Mouse (Mus musculus): ENCODE measurements around the gene Gm49405. TPM values are rescaled to one million over a fixed set of nuclear protein-coding genes. Genes with fewer than 3 reads are reported as not detected.

Gm49405 gene
- total and polyA plus RNA-seq, 3 experiments, result 3.6 to 5.7 TPM; not detected in 1

DNA sequence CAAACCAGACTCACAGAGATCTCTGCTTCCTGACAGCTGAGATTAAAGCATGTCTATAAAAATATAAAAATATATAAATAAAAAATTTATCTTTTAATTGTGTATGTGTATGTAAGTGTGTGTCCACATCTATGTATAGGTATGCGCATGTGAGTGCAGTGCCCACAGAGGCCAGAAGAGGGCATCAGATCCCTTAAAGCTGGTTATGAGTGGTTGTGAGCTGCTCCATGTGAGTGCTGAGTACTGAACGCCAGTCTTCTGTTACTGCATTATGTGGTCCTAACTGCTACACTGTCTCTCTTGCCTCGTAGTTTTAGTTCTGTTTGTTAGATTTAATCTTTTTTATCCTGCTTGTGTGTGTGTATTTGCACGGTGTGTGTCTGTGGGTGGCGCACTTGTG is 50.6 kb downstream of the Gm49405 start:
- H3K27ac ChIP-seq (ENCODE audit: control insufficient read depth, low read depth, low read length), result no peak overlapping the region
- no peak overlapping the region for H3K9ac ChIP-seq (ENCODE audit: control insufficient read depth, low read depth, low read length, poor library complexity, severe bottlenecking)
- no peaks in the 10 kb centered on the region for H3K79me2 ChIP-seq (ENCODE audit: control insufficient read depth, insufficient read depth, low read length, poor library complexity)
- H3K36me3 ChIP-seq (ENCODE audit: control insufficient read depth in 1 of 2, insufficient read depth in 2 of 2, low read length in 2 of 2), result peaks cover 0 to 3% of the 10 kb centered on the region in 2 experiments; a peak in 1 of 4 replicates
- H3K27me3 ChIP-seq (ENCODE audit: control insufficient read depth in 1 of 2, insufficient read depth in 2 of 2, low read length in 2 of 2), result peaks cover 0 to 3% of the 10 kb centered on the region in 2 experiments; a peak in 1 of 4 replicates
- no peak for TF ChIP-seq ZNF384 (IDR thresholded peaks at IDR 0.05; ENCODE audit: low read depth, low read length)
- no peak for TF ChIP-seq POLR2A (IDR thresholded peaks at IDR 0.05; ENCODE audit: control insufficient read depth in 1 of 2, insufficient read depth in 1 of 2, low read depth in 1 of 2, low read length in 2 of 2, poor library complexity in 1 of 2)
- TF ChIP-seq KAT2A (conservative IDR thresholded peaks at IDR 0.05; ENCODE audit: low read depth, low read length), result no peak
- peak; percentile 24 to 30 (median 29); a peak in 4 of 6 replicates for TF ChIP-seq CTCF (IDR thresholded peaks at IDR 0.05 in 2 of 3, conservative IDR thresholded peaks at IDR 0.05 in 1 of 3; ENCODE audit: control insufficient read depth in 1 of 3, insufficient read depth in 1 of 3, low read depth in 2 of 3, low read length in 3 of 3, poor library complexity in 1 of 3, severe bottlenecking in 1 of 3)
- no peak for TF ChIP-seq MXI1 (IDR thresholded peaks at IDR 0.05; ENCODE audit: low read depth, low read length)
- TF ChIP-seq ELF1 (IDR thresholded peaks at IDR 0.05; ENCODE audit: low read depth, low read length), result no peak
- no peak for TF ChIP-seq MAX (IDR thresholded peaks at IDR 0.05; ENCODE audit: low read length)
- TF ChIP-seq CHD2 (IDR thresholded peaks at IDR 0.05; ENCODE audit: low read length), result no peak
- DNase-seq (ENCODE audit: low read depth, low spot score), result peak; percentile 32
- H3K4me3 ChIP-seq (ENCODE audit: control insufficient read depth in 1 of 2, insufficient read depth in 1 of 2, low read depth in 2 of 2, low read length in 2 of 2), result no peak overlapping the region
- H3K9me3 ChIP-seq (replicated peaks; ENCODE audit: insufficient read depth, low read length), result no peaks in the 10 kb centered on the region
- peaks cover 0 to 7% of the 10 kb centered on the region in 2 experiments; a peak in 2 of 4 replicates for H3K4me1 ChIP-seq (ENCODE audit: control insufficient read depth in 1 of 2, insufficient read depth in 2 of 2, low read length in 2 of 2)

GRCm38 (mm10) chr19:4051741-4052515 is 51.5 kb downstream of the Gm49405 start:
- Histone ChIP-seq H3K4me1 (ENCODE audit: control insufficient read depth in 1 of 2, insufficient read depth in 2 of 2, low read length in 2 of 2) (peaks cover 0 to 3% of the 10 kb centered on the region in 2 experiments; a peak in 1 of 4 replicates), H3K36me3 (ENCODE audit: control insufficient read depth in 1 of 2, insufficient read depth in 2 of 2, low read length in 2 of 2) (peaks cover 0 to under 1% of the 10 kb centered on the region in 2 experiments; a peak in 1 of 4 replicates), H3K9me3 (replicated peaks; ENCODE audit: insufficient read depth, low read length) (no peaks in the 10 kb centered on the region), H3K27me3 (ENCODE audit: control insufficient read depth in 1 of 2, insufficient read depth in 2 of 2, low read length in 2 of 2) (peaks cover 0 to 3% of the 10 kb centered on the region in 2 experiments; a peak in 1 of 4 replicates), H3K4me3 (ENCODE audit: control insufficient read depth in 1 of 2, insufficient read depth in 1 of 2, low read depth in 2 of 2, low read length in 2 of 2) (no peak overlapping the region), H3K9ac (ENCODE audit: control insufficient read depth, low read depth, low read length, poor library complexity, severe bottlenecking) (no peak overlapping the region), H3K27ac (ENCODE audit: control insufficient read depth, low read depth, low read length) (no peak overlapping the region), H3K79me2 (ENCODE audit: control insufficient read depth, insufficient read depth, low read length, poor library complexity) (no peaks in the 10 kb centered on the region)
- DNase-seq (ENCODE audit: low read depth, low spot score), result peak; percentile 66
- TF ChIP-seq USF1 (IDR thresholded peaks at IDR 0.05; ENCODE audit: low read depth, low read length) (no peak), MAFK (IDR thresholded peaks at IDR 0.05; ENCODE audit: borderline replicate concordance, low read depth, low read length) (no peak), POLR2AphosphoS5 (IDR thresholded peaks at IDR 0.05; ENCODE audit: borderline replicate concordance, low read depth, low read length) (no peak), MAZ (IDR thresholded peaks at IDR 0.05; ENCODE audit: low read depth, low read length) (no peak), MYC (IDR thresholded peaks at IDR 0.05; ENCODE audit: low read depth, low read length) (no peak), JUND (IDR thresholded peaks at IDR 0.05; ENCODE audit: low read depth, low read length) (no peak), MEF2A (IDR thresholded peaks at IDR 0.05; ENCODE audit: extremely low read depth, insufficient replicate concordance, low read depth, low read length, poor library complexity, severe bottlenecking) (no peak), SMC3 (IDR thresholded peaks at IDR 0.05; ENCODE audit: low read depth, low read length) (peak; percentile 88), RAD21 (IDR thresholded peaks at IDR 0.05; ENCODE audit: low read depth, low read length) (peak; percentile 61), MAX (IDR thresholded peaks at IDR 0.05; ENCODE audit: low read length) (no peak), CTCF (IDR thresholded peaks at IDR 0.05 in 2 of 3, conservative IDR thresholded peaks at IDR 0.05 in 1 of 3; ENCODE audit: control insufficient read depth in 1 of 3, insufficient read depth in 1 of 3, low read depth in 2 of 3, low read length in 3 of 3, poor library complexity in 1 of 3, severe bottlenecking in 1 of 3) (peak; percentile 78 to 90 (median 82)), GABPA (IDR thresholded peaks at IDR 0.05; ENCODE audit: low read depth, low read length) (no peak), EP300 (IDR thresholded peaks at IDR 0.05; ENCODE audit: low read depth in 1 of 2, low read length in 2 of 2) (no peak), TCF12 (IDR thresholded peaks at IDR 0.05; ENCODE audit: low read depth, low read length) (no peak), ETS1 (IDR thresholded peaks at IDR 0.05; ENCODE audit: low read depth, low read length) (no peak), BHLHE40 (IDR thresholded peaks at IDR 0.05; ENCODE audit: borderline replicate concordance, low read depth, low read length) (no peak), MXI1 (IDR thresholded peaks at IDR 0.05; ENCODE audit: low read depth, low read length) (no peak), ZC3H11A (IDR thresholded peaks at IDR 0.05; ENCODE audit: low read depth, low read length) (peak; percentile 64)

All from MEL (cell line).